Mouse (Mus musculus) stomach, embryonic 14.5 days (tissue): ENCODE results near the gene Adcy4. TPM values are rescaled to one million over a fixed set of nuclear protein-coding genes. Genes with fewer than 3 reads are reported as not detected.

Experiments
- ATAC-seq: fragments of 200-750 bp; cut with Nextera tagmentation; 2 replicates; pipeline ENCODE4 v1.8.0; 2017; ENCODE audit warnings: low read depth, moderate TSS enrichment; ENCODE audit not compliant: insufficient number of reproducible peaks, insufficient read depth, low FRiP score
- H3K27ac ChIP-seq: fragments of 300-500 bp; sonication (generic); 2 replicates; pipeline ENCODE4 v1.5.1; 2014; ENCODE audit warnings: mild to moderate bottlenecking, low read length, moderate library complexity, mixed read lengths
- H3K27me3 ChIP-seq: fragments of 300-500 bp; sonication (generic); 2 replicates; pipeline ENCODE4 v1.6.1; 2014; ENCODE audit warnings: low read length, control low read depth, mixed read lengths; ENCODE audit not compliant: control insufficient read depth, insufficient read depth
- H3K36me3 ChIP-seq: fragments of 300-500 bp; sonication (generic); 2 replicates; pipeline ENCODE4 v1.6.1; 2014; ENCODE audit warnings: mild to moderate bottlenecking, control low read depth, low read length, moderate library complexity, mixed read lengths; ENCODE audit not compliant: control insufficient read depth, insufficient read depth
- H3K4me1 ChIP-seq: fragments of 300-500 bp; sonication (generic); 2 replicates; pipeline ENCODE4 v1.6.1; 2014; ENCODE audit warnings: low read length, control low read depth, mixed read lengths; ENCODE audit not compliant: control insufficient read depth, insufficient read depth
- H3K4me2 ChIP-seq: fragments of 300-500 bp; sonication (generic); replicated peaks from 2 replicates; pipeline ENCODE4 v1.6.1; 2014; ENCODE audit warnings: low read depth, low read length, control low read depth
- H3K4me3 ChIP-seq: fragments of 300-500 bp; sonication (generic); 2 replicates; pipeline ENCODE4 v1.5.1; 2014; ENCODE audit warnings: low read depth, low read length, control low read depth
- H3K9ac ChIP-seq: fragments of 300-500 bp; sonication (generic); replicated peaks from 2 replicates; pipeline ENCODE4 v1.6.1; 2014; ENCODE audit warnings: low read depth, mild to moderate bottlenecking, control low read depth, low read length, moderate library complexity, mixed read lengths
- H3K9me3 ChIP-seq: fragments of 300-500 bp; sonication (generic); 2 replicates; pipeline ENCODE4 v1.6.1; 2016; ENCODE audit warnings: low read depth, low read length, control low read depth; ENCODE audit not compliant: control insufficient read depth
- WGBS: fragments of 180-500 bp; shearing (Covaris S2); extraction: QIAGEN DNeasy Blood & Tissue Kit; methylation state at CpG from one replicate; pipeline ENCODE4 v1.1.7; 2014; 5-methylcytosine and 5-hydroxymethylcytosine counted together
- polyA plus RNA-seq: library from polyadenylated mRNA; unstranded; fragments of >200 nt; fragmentation: Nextera tagmentation; extraction: Ambion mirVana; gene quantifications from 2 replicates; pipeline ENCODE4 v1.2.1, GENCODE M21; 2014

Adcy4 gene
- polyA plus RNA-seq, 1 experiment from 2014 or later = 4.3 TPM

DNA sequence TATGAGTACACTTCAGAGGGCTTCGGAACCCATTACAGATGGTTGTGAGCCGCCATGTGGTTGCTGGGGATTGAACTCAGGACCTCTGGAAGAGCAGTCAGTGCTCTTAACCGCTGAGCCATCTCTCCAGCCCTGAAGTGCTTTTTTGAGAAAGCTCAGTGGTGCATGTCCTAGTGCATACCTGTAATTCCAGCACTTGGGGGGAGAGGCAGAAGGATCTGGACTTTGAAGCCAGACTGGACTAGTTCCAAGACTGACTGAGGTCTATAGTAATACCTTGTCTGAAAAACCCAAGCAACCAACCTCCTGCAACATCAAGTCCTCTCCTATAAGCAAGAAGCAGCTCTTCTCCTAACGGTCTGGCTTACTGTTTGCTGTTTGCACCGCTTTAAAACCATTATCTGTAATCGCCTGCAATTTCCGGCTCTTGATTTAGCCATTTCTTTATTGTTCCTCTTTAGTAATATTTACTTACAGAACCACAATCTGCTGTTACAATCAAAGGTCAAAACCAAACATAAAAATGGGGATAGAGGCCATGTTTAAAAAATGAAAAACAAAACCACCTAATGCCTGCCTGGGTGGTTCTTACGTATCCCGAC, 46.7 kb downstream of the Adcy4 start:
- no peak for ATAC-seq

DNA sequence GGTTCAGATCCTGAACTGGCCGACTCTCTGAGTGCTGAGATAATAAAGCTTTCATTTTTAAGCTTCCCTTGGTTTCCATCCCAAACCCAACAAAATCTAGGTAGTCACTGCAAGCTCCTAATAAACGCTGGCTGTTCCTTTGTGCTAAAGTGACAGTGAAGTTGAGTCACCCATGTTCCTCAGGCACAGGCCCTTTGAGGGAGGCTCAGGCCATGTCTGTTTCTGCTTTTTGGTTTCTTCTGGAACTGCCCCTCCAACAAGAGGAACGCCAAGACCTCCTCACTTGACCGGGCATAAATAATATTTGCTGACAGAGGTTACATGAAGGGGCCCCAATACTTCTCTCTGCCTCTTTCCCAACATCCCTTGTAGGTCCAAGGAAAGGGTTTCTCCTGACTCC, 48.1 kb downstream of the Adcy4 start:
- Histone ChIP-seq H3K4me3 (no peak overlapping the region), H3K27ac (no peak overlapping the region), H3K9ac (no peak overlapping the region), H3K36me3 (peaks cover 22% of the 10 kb centered on the region; the same call in 1 of the 2 replicates), H3K27me3 (no peaks in the 10 kb centered on the region), H3K4me1 (no peaks in the 10 kb centered on the region), H3K4me2 (no peak overlapping the region), H3K9me3 (no peaks in the 10 kb centered on the region)
- 78% methylated on average over 4 of the region's 4 CpGs for WGBS
- ATAC-seq = no peak

More for the DNA sequence above, 46.7 kb downstream of the Adcy4 start:
- Histone ChIP-seq H3K9ac (no peak overlapping the region), H3K4me1 (no peaks in the 10 kb centered on the region), H3K27ac (no peak overlapping the region), H3K9me3 (no peaks in the 10 kb centered on the region), H3K27me3 (no peaks in the 10 kb centered on the region), H3K4me2 (no peak overlapping the region), H3K36me3 (peaks cover 28% of the 10 kb centered on the region; the same call in 1 of the 2 replicates), H3K4me3 (no peak overlapping the region)
- WGBS = 84% methylated on average over 9 of the region's 9 CpGs

DNA sequence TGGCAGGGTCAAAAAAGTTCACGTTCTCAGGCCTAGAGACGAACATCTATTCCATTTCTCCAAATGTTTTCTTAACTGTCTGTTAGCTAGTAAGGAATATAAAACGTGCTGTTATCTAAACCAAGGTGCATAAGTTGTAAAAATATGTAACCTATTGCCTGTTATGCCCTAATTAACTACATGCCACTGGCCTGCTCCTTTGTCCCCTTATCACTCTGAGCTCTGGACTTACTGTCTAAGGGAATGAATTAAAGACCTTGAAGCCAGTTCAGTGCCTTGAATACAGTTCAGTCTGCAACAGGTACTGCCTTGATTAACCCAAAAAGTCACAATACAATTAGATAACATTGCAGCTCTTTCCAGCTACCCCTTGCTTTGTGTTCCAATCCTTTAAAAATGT, 48.6 kb downstream of the Adcy4 start:
- H3K9ac ChIP-seq = no peak overlapping the region
- H3K4me1 ChIP-seq = no peaks in the 10 kb centered on the region
- H3K9me3 ChIP-seq = no peaks in the 10 kb centered on the region
- no peak for ATAC-seq
- no peaks in the 10 kb centered on the region for H3K27me3 ChIP-seq
- H3K27ac ChIP-seq = no peak overlapping the region
- H3K4me2 ChIP-seq = no peak overlapping the region
- no peak overlapping the region for H3K4me3 ChIP-seq
- peaks cover 18% of the 10 kb centered on the region; the same call in 1 of the 2 replicates for H3K36me3 ChIP-seq
- WGBS = 23% methylated on average over 3 of the region's 3 CpGs

DNA sequence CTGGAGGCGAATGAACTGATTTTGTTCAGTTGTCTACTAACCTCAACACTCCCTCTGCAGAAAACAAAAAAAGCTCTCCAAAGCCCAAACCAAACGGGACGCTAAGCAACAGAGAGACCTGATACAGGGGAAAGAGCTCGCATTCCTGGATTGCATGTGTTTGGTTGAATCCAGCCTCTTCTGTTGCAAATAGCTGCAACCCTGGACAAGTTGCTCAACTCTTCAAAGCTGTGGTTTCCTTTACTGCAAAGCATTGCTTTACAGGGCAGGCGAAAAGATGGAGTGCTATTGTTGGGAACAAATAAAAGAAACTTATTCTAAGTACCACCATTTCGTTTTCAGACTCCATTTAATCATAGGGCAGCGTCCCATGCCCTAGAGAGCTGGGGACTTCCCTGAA, 49.0 kb downstream of the Adcy4 start:
- Histone ChIP-seq H3K4me1 (no peaks in the 10 kb centered on the region), H3K27me3 (no peaks in the 10 kb centered on the region), H3K9ac (no peak overlapping the region), H3K4me3 (no peak overlapping the region), H3K36me3 (peaks cover 13% of the 10 kb centered on the region; the same call in 1 of the 2 replicates), H3K9me3 (no peaks in the 10 kb centered on the region), H3K4me2 (no peak overlapping the region), H3K27ac (no peak overlapping the region)
- no peak for ATAC-seq
- WGBS = 64% methylated on average over 7 of the region's 7 CpGs

DNA sequence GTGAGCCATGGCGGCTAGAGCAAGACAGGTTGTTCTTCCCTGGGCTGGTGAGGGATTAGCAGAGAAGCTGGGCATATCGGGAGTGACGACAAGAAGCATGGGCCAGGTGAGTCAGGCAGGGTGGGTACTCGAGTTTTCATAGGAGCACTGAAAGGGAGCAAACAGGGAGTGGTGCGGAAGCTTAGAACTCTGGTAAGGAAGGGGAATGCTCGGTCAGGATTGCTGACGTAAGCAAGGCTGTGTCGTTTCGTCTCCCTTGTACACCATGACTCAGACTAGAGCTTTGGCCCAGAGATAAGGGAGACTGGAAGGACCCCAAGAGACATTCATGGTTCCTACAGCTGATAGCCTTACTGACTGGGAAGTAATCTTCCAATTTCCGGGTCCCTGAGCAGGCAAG, 50.0 kb downstream of the Adcy4 start:
- WGBS = 68% methylated on average over 10 of the region's 10 CpGs
- ATAC-seq = no peak

DNA sequence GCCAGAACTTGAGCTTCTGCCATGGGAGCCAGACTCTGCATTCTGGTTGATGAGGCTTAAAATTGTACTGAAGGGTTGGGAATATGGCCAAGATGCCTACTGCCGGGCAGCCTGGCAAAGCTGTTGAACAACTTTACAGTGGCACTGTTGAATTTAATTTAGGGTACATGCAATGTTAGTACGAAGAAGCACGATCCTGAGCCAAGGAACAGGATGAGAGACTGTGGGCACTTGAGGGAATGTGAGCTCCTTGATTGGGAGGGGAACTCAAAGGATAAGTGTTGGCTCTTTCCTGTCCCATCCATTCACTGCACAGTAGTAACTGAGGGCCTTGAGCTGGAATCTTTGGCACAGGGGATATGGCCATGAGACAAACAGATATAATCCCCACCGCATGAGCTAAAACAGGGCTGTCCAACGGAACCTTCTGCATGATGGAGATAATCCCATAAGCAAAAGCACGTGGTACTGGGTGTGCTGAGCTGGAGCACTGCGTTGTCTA, 53.3 kb downstream of the Adcy4 start:
- Histone ChIP-seq H3K9me3 (no peaks in the 10 kb centered on the region), H3K4me1 (no peaks in the 10 kb centered on the region), H3K27ac (no peak overlapping the region), H3K4me3 (no peak overlapping the region), H3K9ac (no peak overlapping the region), H3K4me2 (no peak overlapping the region), H3K36me3 (no peaks in the 10 kb centered on the region), H3K27me3 (no peaks in the 10 kb centered on the region)
- ATAC-seq = no peak
- WGBS = 80% methylated on average over 7 of the region's 7 CpGs

More for the DNA sequence above, 50.0 kb downstream of the Adcy4 start:
- Histone ChIP-seq H3K4me1 (no peaks in the 10 kb centered on the region), H3K4me3 (no peak overlapping the region), H3K27ac (no peak overlapping the region), H3K27me3 (no peaks in the 10 kb centered on the region), H3K4me2 (no peak overlapping the region), H3K36me3 (peaks cover 4% of the 10 kb centered on the region; the same call in 1 of the 2 replicates), H3K9ac (no peak overlapping the region), H3K9me3 (no peaks in the 10 kb centered on the region)

DNA sequence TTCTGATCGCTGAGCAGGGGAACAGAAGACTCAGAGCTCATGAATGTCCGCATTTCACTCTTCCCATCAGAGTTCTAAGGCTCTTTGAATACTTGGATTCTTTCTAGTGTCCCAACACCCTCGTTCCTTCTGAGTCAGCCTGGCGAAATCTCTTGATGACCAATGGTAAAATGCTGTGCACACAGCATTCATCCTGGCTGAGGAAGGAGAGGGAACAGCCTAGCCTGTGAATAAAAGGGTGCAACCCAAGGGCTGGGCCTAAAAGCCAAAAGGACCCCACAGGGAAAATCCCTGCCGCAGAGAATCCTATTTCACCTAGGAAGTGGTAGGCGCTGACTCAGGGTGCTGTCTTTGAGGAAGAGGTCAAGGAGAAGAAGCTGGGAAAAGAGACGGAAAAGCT, 53.8 kb downstream of the Adcy4 start:
- Histone ChIP-seq H3K4me1 (no peaks in the 10 kb centered on the region), H3K27ac (no peak overlapping the region), H3K9me3 (no peaks in the 10 kb centered on the region), H3K4me3 (no peak overlapping the region), H3K4me2 (no peak overlapping the region), H3K27me3 (no peaks in the 10 kb centered on the region), H3K36me3 (no peaks in the 10 kb centered on the region), H3K9ac (no peak overlapping the region)
- ATAC-seq = no peak
- WGBS = 78% methylated on average over 7 of the region's 7 CpGs

DNA sequence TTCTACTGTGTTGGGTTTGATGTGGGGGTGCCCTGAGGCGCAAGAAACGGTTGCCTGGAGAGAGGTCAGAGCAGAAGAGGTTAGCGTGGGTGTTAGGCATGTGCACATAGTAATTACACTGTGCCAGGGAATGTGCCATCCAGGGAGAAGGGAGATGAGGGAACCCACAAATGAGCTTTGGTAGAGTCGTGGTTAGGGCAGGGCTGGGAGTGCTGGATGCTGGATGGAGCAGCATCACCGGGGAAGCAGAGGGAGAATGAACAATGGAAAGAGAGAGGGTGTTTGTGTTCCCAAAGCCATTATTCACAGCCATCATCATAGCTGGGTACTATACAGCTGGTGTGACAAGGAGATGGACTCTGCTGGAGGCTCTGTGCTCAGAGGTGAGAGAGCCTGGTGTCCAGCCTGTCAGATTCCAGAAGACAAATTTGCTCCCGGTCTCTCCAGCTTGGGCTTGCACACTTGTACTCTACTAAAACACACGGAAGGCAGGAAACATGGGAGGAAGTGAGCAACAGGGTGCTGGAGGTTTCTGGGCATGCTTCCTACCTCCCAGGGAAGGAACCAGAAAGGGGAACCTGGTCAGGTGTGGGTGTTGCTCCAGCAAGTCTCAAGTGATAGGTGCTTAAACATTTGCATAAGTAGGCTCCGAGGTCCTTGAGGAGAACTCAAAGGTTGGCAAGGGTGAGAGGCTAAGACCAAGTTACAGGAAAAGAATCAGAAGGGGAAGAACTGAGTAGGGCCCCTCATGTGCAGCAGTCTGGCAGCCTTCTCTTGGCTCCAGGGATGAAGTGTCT, 55.8 kb downstream of the Adcy4 start:
- Histone ChIP-seq H3K4me3 (no peak overlapping the region), H3K9me3 (no peaks in the 10 kb centered on the region), H3K27ac (no peak overlapping the region), H3K9ac (no peak overlapping the region), H3K4me2 (no peak overlapping the region), H3K36me3 (no peaks in the 10 kb centered on the region), H3K27me3 (no peaks in the 10 kb centered on the region), H3K4me1 (no peaks in the 10 kb centered on the region)
- ATAC-seq = no peak
- 54% methylated on average over 8 of the region's 8 CpGs for WGBS
